Mouse (Mus musculus) fat pad, adult 2 months (tissue): ENCODE measurements at regions not wholly inside any gene's neighbourhood (a gene's known extent, or its start where the extent isn't known, plus 50 kb on each side); places are given as distances from the start of the nearest gene placed in this dataset.
"Not testable (repeated sequence)": the region's sequence is repeated elsewhere in the genome, so short reads cannot be mapped to it uniquely, and the experiment has no call there.

Experiments used
- DNase-seq: peaks from one replicate; pipeline ENCODE4 v3.0.0-alpha.2; 2011; ENCODE audit warnings: low read depth, low spot score; ENCODE audit errors: extremely low read depth

GRCm38 (mm10) chr16:77738821-77739220, 136.9 kb upstream of the Gm11146 start:
- DNase-seq, result peak; percentile 94

- no peak for DNase-seq
These were observed 117.5 kb upstream of the Gm11146 start for GRCm38 (mm10) chr16:77719377-77719776.

- DNase-seq, result not testable (repeated sequence)
These were observed 115.9 kb upstream of the Gm11146 start for GRCm38 (mm10) chr16:77717766-77718165.

GRCm38 (mm10) chr16:77704726-77705125, 102.8 kb upstream of the Gm11146 start:
- DNase-seq, result no peak

GRCm38 (mm10) chr16:77695443-77695842, 93.5 kb upstream of the Gm11146 start:
- DNase-seq, result peak; percentile 97

- peak; percentile 90 for DNase-seq
These were observed 85.4 kb upstream of the Gm11146 start for GRCm38 (mm10) chr16:77687056-77687839.

DNA sequence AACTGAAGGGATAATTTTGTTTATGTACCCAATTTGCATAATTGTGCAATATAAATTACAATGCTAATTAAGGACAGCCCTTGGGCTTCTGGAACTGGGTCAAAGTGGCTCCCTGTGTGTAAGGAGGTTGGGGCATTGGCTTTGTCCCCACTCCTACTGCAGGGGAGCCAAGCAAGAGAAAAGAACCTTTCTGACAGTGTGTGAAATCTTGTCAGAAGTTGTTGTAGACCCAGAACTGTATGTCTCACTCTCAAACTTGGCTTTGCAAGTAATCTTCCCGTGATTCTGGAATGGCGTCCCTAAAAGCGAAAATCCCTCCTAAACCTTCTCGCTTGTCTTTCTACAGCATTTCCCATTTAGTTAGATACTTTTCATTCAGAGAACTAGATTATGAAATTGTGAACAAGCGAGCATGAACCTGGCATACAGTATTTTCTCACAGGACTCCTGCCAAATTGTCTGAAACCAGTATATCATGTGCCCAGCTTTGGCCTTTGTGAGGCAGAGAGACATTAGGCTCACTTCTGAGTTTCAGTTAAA, 83.8 kb upstream of the Gm11146 start:
- peak; percentile 91 for DNase-seq

DNA sequence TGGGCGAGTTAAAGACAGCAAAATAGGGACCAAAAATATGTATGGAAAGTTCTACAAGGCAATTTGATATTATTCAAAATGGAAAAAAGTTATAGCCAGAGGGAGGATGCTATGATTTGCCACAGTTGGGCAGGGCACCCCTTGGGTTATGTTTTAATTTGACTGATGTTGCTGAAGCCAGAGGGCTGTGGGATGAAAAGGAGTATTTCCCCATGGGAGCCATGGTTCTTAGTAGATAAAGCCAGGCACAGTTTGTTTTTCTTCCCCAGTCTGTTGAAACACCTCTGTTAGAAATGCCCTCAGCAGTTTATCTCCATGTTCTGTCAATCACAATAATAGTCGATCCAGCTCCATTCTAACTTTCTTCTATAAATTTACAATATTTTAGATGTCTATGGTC, 82.6 kb upstream of the Gm11146 start:
- no peak for DNase-seq

- no peak for DNase-seq
These were observed 77.3 kb upstream of the Gm11146 start for GRCm38 (mm10) chr16:77679234-77679633.

GRCm38 (mm10) chr16:77676805-77677204, 74.9 kb upstream of the Gm11146 start:
- DNase-seq, result no peak

DNA sequence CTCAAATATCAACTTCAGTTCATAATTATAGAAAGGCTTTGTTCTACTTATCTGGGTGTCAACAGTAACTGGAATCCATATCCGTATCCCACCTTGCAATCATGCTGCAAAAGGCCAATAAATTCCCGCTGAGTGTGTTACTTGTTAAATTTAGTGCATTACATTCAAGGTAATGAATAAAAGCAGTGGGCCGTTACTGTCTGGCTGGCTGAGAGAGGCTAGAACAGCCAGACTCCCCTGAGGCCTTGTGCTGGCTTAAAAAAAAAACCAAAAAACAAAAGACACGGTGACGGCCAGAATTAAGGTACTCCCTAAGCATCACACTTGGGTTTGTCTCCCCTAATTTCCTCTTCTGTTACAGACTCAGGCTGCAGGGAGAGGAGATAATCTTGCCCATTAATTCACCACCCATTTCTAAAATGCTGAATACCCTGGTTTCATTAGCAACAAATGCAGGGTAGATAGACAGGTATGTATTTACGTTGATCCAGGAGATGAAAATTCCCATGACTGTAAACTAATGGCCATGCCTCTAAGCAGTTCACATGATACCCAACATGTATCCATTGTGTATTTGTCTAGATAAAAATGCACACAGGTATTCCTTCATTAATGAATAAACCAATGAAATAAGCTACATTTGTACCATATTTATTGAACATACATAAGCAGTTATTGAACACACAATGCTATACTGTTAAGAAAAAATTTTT, 74.1 kb upstream of the Gm11146 start:
- no peak for DNase-seq

- DNase-seq, result no peak
These were observed 69.4 kb upstream of the Gm11146 start for GRCm38 (mm10) chr16:77671253-77671652.

- no peak for DNase-seq
These were observed 63.9 kb upstream of the Gm11146 start for GRCm38 (mm10) chr16:77665781-77666180.

- DNase-seq, result no peak
These were observed 60.2 kb upstream of the Gm11146 start for GRCm38 (mm10) chr16:77662107-77662518.

- DNase-seq, result no peak
These were observed 51.4 kb upstream of the Gm11146 start for GRCm38 (mm10) chr16:77653306-77653705.
